Mouse (Mus musculus) hindbrain, embryonic 11.5 days (tissue): ENCODE measurements at regions not wholly inside any gene's neighbourhood (a gene's known extent, or its start where the extent isn't known, plus 50 kb on each side); places are given as distances from the start of the nearest gene placed in this dataset.
"Not testable (repeated sequence)": the region's sequence is repeated elsewhere in the genome, so short reads cannot be mapped to it uniquely, and the experiment has no call there.

Experiments
- ATAC-seq: fragments of 200-750 bp; cut with Nextera tagmentation; 2 replicates; pipeline ENCODE4 v1.8.0; 2017; ENCODE audit warnings: mild to moderate bottlenecking, moderate TSS enrichment, moderate library complexity; ENCODE audit not compliant: low FRiP score
- DNase-seq: peaks from one replicate; pipeline ENCODE4 v3.0.0-alpha.2; 2015; ENCODE audit warnings: low spot score
- H3K27ac ChIP-seq: fragments of 300-500 bp; sonication (generic); 2 replicates; pipeline ENCODE4 v1.5.1; 2014; ENCODE audit warnings: mild to moderate bottlenecking, low read depth, low read length
- H3K27me3 ChIP-seq: fragments of 300-500 bp; sonication (generic); 2 replicates; pipeline ENCODE4 v1.6.1; 2014; ENCODE audit warnings: mild to moderate bottlenecking, low read length, moderate library complexity, mixed read lengths; ENCODE audit not compliant: control insufficient read depth, insufficient read depth
- H3K36me3 ChIP-seq: fragments of 300-500 bp; sonication (generic); 2 replicates; pipeline ENCODE4 v1.6.1; 2014; ENCODE audit warnings: mild to moderate bottlenecking, low read length, moderate library complexity, mixed read lengths; ENCODE audit not compliant: control insufficient read depth, insufficient read depth
- H3K4me1 ChIP-seq: fragments of 300-500 bp; sonication (generic); replicated peaks from 2 replicates; pipeline ENCODE4 v1.6.1; 2014; ENCODE audit warnings: low read length, mixed read lengths; ENCODE audit not compliant: control insufficient read depth, insufficient read depth
- H3K4me2 ChIP-seq: fragments of 300-500 bp; sonication (generic); replicated peaks from 2 replicates; pipeline ENCODE4 v1.6.1; 2014; ENCODE audit warnings: mild to moderate bottlenecking, low read depth, low read length
- H3K4me3 ChIP-seq: fragments of 300-500 bp; sonication (generic); 2 replicates; pipeline ENCODE4 v1.5.1; 2014; ENCODE audit warnings: low read depth, low read length
- H3K9ac ChIP-seq: fragments of 300-500 bp; sonication (generic); 2 replicates; pipeline ENCODE4 v1.6.1; 2014; ENCODE audit warnings: low read depth, low read length
- H3K9me3 ChIP-seq: fragments of 300-500 bp; sonication (generic); 2 replicates; pipeline ENCODE4 v1.6.1; 2016; ENCODE audit warnings: low read length; ENCODE audit not compliant: control insufficient read depth
- WGBS: fragments of 180-500 bp; shearing (Covaris S2); extraction: QIAGEN DNeasy Blood & Tissue Kit; methylation state at CpG from one replicate; pipeline ENCODE4 v1.1.7; 2014; 5-methylcytosine and 5-hydroxymethylcytosine counted together

DNA sequence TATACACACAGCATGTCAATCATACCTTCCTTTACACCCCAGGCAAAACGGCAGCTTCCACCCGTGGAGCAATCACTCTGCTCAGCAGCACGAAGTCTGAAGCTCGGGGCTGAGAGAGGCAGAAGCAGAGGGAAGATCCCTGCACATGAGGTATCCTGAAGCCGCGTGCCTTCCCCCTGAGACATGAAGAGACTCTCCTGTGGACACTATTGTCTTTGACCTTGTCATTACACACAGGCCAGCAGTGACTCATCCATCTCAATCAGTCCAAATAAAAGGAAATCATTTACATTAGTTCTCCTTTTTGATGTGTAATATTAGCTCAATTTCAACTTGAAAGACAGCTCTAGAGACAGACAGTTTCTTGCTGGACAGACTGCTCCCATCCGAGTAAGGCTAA, 228.4 kb upstream of the 1700012A03Rik start:
- Histone ChIP-seq H3K4me3 (no peak overlapping the region), H3K9me3 (no peaks in the 10 kb centered on the region), H3K9ac (no peak overlapping the region), H3K4me1 (no peaks in the 10 kb centered on the region), H3K4me2 (no peak overlapping the region), H3K27ac (no peak overlapping the region), H3K27me3 (no peaks in the 10 kb centered on the region), H3K36me3 (no peaks in the 10 kb centered on the region)
- 59% methylated on average over 7 of the region's 7 CpGs for WGBS
- no peak for ATAC-seq
- no peak for DNase-seq

DNA sequence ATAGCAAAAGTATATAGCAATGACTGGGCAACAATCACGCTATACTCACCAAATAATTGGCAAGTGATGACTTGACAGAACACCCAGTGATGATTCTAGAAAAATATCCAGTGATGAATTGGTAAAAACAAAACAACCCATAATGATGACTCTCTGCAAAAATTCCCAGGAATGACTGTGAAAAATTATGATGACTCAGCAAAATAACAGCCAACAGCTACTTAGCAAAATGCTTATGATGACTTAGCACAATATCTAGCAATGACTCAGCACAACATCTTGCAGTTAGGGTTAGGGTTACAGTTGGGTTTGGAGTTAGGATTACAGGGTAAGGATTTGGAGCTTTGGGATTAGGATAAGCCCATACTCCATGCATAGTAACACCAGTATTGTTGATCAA, 232.4 kb upstream of the 1700012A03Rik start:
- Histone ChIP-seq H3K9me3 (no peaks in the 10 kb centered on the region), H3K9ac (no peak overlapping the region), H3K4me2 (no peak overlapping the region), H3K36me3 (no peaks in the 10 kb centered on the region), H3K27me3 (no peaks in the 10 kb centered on the region), H3K27ac (no peak overlapping the region), H3K4me3 (no peak overlapping the region), H3K4me1 (no peaks in the 10 kb centered on the region)
- 94% methylated on average over 1 of the region's 1 CpGs for WGBS
- ATAC-seq (no peak), DNase-seq (no peak)

DNA sequence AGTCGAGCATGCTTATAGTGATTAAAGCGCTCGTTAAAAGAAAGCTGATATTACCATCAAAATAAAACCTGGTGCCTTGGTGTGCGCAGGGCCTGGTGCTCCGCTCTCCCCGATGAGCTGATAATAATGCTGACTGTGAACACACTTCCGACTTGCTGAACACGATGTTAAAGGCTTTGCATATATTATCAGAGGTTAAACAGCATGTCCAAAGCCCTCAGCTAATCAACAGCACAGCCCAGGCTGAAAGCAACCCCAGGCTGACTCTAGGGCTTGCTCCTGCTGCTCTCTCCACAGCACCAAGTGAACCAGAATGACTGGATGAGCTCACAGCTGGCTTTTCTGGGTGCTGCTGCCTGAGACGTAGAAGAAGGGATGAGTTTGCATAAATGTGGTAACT, 238.2 kb upstream of the 1700012A03Rik start:
- 68% methylated on average over 9 of the region's 9 CpGs for WGBS
- no peak overlapping the region for H3K27ac ChIP-seq
- no peak for DNase-seq

DNA sequence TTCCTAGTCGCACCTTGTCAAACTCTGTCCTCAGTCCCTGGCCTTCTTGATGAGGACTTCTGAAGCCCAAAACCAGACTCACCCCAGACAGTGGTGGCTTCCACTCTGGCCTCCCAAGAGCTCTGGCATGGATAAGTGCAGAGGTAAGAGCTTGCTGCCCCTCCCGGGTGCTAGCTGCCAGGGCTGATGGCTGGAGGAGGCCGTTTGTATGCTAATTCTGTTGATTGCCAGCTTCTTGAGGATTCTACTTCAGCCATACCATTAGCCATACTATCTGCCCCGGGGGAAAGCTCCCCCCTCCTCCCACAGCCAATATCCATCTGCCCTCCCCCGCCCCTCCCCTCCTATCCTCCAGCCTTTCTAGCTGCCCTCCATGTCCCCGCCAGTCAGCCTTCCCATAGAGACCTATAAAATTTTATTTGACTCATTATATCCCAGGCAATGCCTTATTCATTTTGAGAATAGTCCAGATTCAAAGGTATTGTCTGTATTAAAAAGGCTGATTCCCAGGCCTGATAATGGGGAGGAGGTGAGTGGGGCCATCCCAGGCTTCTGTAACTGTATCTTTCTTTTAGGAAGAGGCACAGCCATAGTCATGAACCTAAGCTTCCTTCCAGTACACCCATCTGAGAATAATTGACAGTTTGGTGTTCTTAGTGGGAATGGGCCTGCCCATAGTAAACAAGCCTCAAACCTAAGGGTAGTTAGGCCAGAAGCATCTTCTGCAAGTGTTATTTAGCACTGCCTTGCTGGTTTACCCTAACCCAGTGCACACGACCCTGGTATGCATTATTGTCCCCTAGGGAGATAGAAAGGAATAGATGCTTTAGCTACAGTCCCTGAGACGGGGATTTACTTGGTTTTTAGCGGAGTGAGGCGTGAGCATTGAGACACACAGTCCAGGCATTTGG, 239.2 kb upstream of the 1700012A03Rik start:
- Histone ChIP-seq H3K4me2 (no peak overlapping the region), H3K4me1 (no peaks in the 10 kb centered on the region), H3K36me3 (no peaks in the 10 kb centered on the region), H3K9ac (no peak overlapping the region), H3K9me3 (no peaks in the 10 kb centered on the region), H3K4me3 (no peak overlapping the region), H3K27me3 (no peaks in the 10 kb centered on the region), H3K27ac (no peak overlapping the region)
- ATAC-seq (0 out of 2 replicates have a peak, but pooled peaks have one; percentile 38), DNase-seq (no peak)
- WGBS = 60% methylated on average over 10 of the region's 10 CpGs

More for the DNA sequence above, 238.2 kb upstream of the 1700012A03Rik start:
- no peak for ATAC-seq
- Histone ChIP-seq H3K36me3 (no peaks in the 10 kb centered on the region), H3K4me1 (no peaks in the 10 kb centered on the region), H3K27me3 (no peaks in the 10 kb centered on the region), H3K4me2 (no peak overlapping the region), H3K9ac (no peak overlapping the region), H3K9me3 (no peaks in the 10 kb centered on the region), H3K4me3 (no peak overlapping the region)

DNA sequence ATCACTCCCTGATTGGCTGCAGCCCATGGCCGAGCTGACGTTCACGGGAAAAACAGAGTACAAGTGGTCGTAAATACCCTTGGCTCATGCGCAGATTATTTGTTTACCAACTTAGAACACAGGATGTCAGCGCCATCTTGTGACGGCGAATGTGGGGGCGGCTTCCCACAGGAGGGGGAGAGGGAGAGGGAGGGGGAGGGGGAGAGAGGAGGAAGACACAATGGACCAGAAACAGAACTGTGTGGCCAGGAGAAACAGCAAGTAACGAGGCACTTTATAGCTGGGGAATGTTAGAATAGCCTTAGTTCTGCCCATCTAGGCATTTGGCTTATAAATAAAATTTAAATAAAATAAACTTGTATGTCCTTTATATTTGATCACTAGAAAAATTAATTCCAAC, 240.7 kb upstream of the Podxl start:
- 82% methylated on average over 5 of the region's 10 CpGs for WGBS
- H3K9ac ChIP-seq, H3K4me1 ChIP-seq, H3K4me3 ChIP-seq, H3K4me2 ChIP-seq, H3K27ac ChIP-seq, ATAC-seq, H3K36me3 ChIP-seq, H3K27me3 ChIP-seq, H3K9me3 ChIP-seq, DNase-seq: not testable (repeated sequence)

DNA sequence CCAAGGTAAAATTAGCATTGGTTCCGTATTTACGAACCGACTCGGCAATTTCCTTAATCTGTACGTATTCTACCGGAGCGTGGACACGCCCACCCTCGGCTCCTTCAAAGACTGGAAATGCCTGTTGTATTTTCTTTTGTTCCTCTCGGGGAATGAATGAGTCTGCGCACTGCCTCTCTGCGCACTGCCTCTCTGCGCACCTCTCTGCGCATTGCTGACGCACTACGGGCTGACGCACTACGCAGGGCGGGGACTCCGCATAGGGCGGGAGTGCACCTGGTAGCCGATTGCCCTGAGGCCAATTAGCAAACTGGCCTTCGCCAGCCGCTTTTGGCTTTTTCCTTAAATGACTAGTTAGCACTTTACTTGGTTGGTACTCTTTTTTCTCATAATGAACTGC, 239.4 kb upstream of the Podxl start:
- H3K27ac ChIP-seq, DNase-seq, H3K4me1 ChIP-seq, ATAC-seq, H3K9me3 ChIP-seq, H3K36me3 ChIP-seq, H3K4me2 ChIP-seq, H3K9ac ChIP-seq, H3K4me3 ChIP-seq, H3K27me3 ChIP-seq: not testable (repeated sequence)
- WGBS = 87% methylated on average over 11 of the region's 24 CpGs

DNA sequence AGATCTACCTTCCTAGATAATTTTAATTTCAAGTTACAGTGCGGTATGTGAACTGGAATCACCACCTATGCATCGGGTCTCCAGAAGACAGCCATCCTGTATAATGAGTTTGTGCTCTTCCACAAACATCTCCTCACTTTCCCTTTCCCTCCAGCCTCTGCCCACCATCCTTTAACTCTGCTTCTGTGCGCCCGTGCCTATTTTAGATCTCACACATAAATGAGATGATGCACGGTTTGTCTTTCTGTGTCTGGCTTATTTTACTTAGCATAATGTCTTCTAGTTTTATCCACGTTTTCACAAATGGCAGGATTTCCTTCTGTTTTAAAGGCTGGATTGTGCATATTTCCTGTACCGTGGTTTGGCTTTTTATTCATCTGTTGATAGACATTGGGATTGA, 227.8 kb upstream of the Podxl start:
- Histone ChIP-seq H3K27ac (no peak overlapping the region), H3K9ac (no peak overlapping the region), H3K36me3 (no peaks in the 10 kb centered on the region), H3K4me3 (no peak overlapping the region), H3K9me3 (no peaks in the 10 kb centered on the region), H3K4me2 (no peak overlapping the region), H3K27me3 (no peaks in the 10 kb centered on the region), H3K4me1 (no peaks in the 10 kb centered on the region)
- WGBS = 84% methylated on average over 7 of the region's 7 CpGs
- DNase-seq (no peak), ATAC-seq (no peak)

DNA sequence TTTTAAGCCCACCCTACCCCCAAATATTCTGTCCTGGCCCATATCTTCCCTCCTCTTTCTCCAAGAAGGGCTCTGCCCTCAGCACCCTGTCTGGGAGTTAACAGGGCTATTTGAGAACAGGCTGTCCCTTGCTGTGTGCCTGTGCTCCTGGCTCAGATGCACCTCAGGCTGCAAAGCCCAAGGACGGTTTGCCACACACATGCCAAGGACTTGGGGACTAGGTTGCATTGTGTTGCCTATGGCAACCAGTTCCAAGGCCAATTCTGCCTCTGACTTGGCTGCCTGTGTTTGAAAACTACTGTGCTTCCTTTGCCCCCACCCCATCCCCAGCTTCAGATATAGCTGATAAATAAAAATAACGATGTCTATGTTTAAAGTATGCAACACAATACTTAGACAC, 227.1 kb upstream of the Podxl start:
- WGBS = 60% methylated on average over 2 of the region's 2 CpGs
- H3K27me3 ChIP-seq = no peaks in the 10 kb centered on the region
- H3K36me3 ChIP-seq = no peaks in the 10 kb centered on the region
- no peak for ATAC-seq
- no peak for DNase-seq
- H3K9ac ChIP-seq = no peak overlapping the region
- no peaks in the 10 kb centered on the region for H3K4me1 ChIP-seq
- no peak overlapping the region for H3K27ac ChIP-seq
- no peaks in the 10 kb centered on the region for H3K9me3 ChIP-seq
- no peak overlapping the region for H3K4me3 ChIP-seq
- H3K4me2 ChIP-seq = no peak overlapping the region

DNA sequence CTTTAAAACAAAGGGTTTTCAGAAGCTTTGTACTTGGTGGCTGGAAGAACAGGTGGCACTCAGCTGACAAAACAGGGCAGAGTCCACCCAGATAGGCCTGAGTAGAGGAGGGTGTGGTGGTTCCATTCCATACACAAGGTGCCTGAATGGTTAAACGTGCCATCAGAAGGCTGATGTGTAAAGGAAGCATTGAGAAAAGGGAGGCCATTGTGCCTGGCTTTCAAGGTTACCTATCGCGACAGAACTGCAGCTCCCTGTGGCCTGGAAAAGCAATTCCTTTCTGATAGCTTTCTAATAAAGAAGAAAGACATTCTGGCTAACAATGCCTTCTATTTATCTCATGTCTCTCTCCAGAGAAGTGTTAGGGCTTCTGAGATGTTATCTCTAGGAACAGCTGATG, 213.1 kb upstream of the Podxl start:
- H3K36me3 ChIP-seq = no peaks in the 10 kb centered on the region
- no peak overlapping the region for H3K9ac ChIP-seq
- 65% methylated on average over 3 of the region's 3 CpGs for WGBS
- no peak overlapping the region for H3K4me2 ChIP-seq
- no peaks in the 10 kb centered on the region for H3K27me3 ChIP-seq
- no peak overlapping the region for H3K4me3 ChIP-seq
- no peak overlapping the region for H3K27ac ChIP-seq
- DNase-seq = no peak
- no peak for ATAC-seq
- H3K9me3 ChIP-seq = 0 out of 2 replicates have a peak, but pooled peaks cover 3% of the 10 kb centered on the region
- H3K4me1 ChIP-seq = no peaks in the 10 kb centered on the region
